ENCODE assay signal across 17 mouse cellular contexts in the genomic region with DNA sequence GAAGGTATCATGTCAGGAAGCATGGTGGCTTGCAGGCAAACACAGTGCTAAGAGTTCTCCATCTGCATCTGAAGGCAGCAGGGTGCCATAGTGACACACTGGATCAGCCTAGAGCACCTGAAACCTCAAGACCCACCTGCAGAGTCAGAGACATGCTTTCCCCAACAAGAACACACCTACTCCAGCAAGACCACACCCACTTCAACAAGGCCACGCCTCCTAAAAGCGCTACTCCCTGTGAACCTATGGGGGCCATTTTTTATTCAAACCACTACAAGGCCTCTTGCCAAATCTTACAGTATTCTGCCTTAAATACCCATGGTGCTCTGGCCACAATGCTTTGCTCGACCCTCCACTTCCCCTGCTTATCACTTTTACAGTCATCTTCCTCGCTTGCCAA. TPM values are rescaled to one million over a fixed set of nuclear protein-coding genes. Genes with fewer than 3 reads are reported as not detected.
A peak's percentile ranks its signal among the peaks of the same experiment; 100 is the strongest.
DNase-seq lines count a peak whose midpoint lies in the region; ATAC-seq and TF ChIP-seq lines count a peak whose summit lies in the region.
"Had no signal": no experiment of that assay in that cellular context is flagged by ENCODE, and none has a peak within 500 bp of the region (broad histone marks: within the 10 kb centered on the region; RNA-seq: fewer than 3 reads in every experiment).

No protein-coding gene starts in this region.

- no peak overlapping the region for H3K4me2 ChIP-seq in liver, embryonic 11.5 days
- H3K4me2 ChIP-seq in liver, postnatal 0 days (ENCODE audit: low read depth, low read length): no peak overlapping the region
- H3K4me2 ChIP-seq in intestine, postnatal 0 days (replicated peaks; ENCODE audit: low read depth): peak overlapping the region; percentile 39
- H3K4me2 ChIP-seq: forebrain, embryonic 12.5 days; heart, embryonic 13.5 days; hindbrain, embryonic 12.5 days; lung, embryonic 14.5 days had no signal

- no peak overlapping the region for H3K4me3 ChIP-seq in liver, embryonic 11.5 days (ENCODE audit: low read depth, low read length)
- H3K4me3 ChIP-seq in liver, postnatal 0 days (ENCODE audit: low read depth, low read length): no peak overlapping the region
- no peak overlapping the region for H3K4me3 ChIP-seq in intestine, postnatal 0 days (ENCODE audit: low read depth, low read length)
- H3K4me3 ChIP-seq: forebrain, embryonic 12.5 days; heart, embryonic 13.5 days; hindbrain, embryonic 12.5 days; megakaryocyte, embryonic 14.5 days had no signal

- H3K27ac ChIP-seq in liver, embryonic 11.5 days (ENCODE audit: low read depth, low read length): no peak overlapping the region
- H3K27ac ChIP-seq in liver, postnatal 0 days (ENCODE audit: low read depth): no peak overlapping the region
- no peak overlapping the region for H3K27ac ChIP-seq in intestine, postnatal 0 days (ENCODE audit: low read depth, low read length)
- H3K27ac ChIP-seq: forebrain, embryonic 12.5 days; heart, embryonic 13.5 days; hindbrain, embryonic 12.5 days had no signal

- TF ChIP-seq EP300 in liver, postnatal 0 days (IDR thresholded peaks at IDR 0.05; ENCODE audit: low read depth): no peak

- peak; percentile 41; the same call in 1 of the 2 replicates for ATAC-seq in liver, embryonic 11.5 days (replicated peaks; ENCODE audit: low FRiP score)
- no peak for ATAC-seq in liver, postnatal 0 days
- no peak for ATAC-seq in intestine, postnatal 0 days

- H3K4me1 ChIP-seq in liver, embryonic 11.5 days (replicated peaks; ENCODE audit: control insufficient read depth, insufficient read depth, low read length): no peaks in the 10 kb centered on the region
- no peaks in the 10 kb centered on the region for H3K4me1 ChIP-seq in liver, postnatal 0 days (ENCODE audit: insufficient read depth)
- H3K4me1 ChIP-seq in intestine, postnatal 0 days (replicated peaks; ENCODE audit: control insufficient read depth, insufficient read depth, low read length): no peaks in the 10 kb centered on the region
- H3K4me1 ChIP-seq: forebrain, embryonic 12.5 days; heart, embryonic 13.5 days; hindbrain, embryonic 12.5 days; megakaryocyte, embryonic 14.5 days had no signal

- no peak for DNase-seq in liver, embryonic 11.5 days (ENCODE audit: low spot score)
- DNase-seq in liver, postnatal 0 days: no peak
- peak; percentile 68 for DNase-seq in R1 (ENCODE audit: low read depth, low spot score)
- DNase-seq in thymus, postnatal 36 days: peak; percentile 18 to 35
- no peak for DNase-seq in layer of hippocampus, postnatal 10 days (ENCODE audit: low spot score in 2 of 2)
- DNase-seq in adrenal gland, postnatal 4 days (ENCODE audit: low spot score in 2 of 2): no peak
- DNase-seq in kidney, postnatal 14 days: no peak
- DNase-seq: adrenal gland, postnatal 10 days; cerebellum, adult 9-10 months; embryo, embryonic 11 days; lung, embryonic 14.5 days; spleen, adult 18-20 months had no signal

- no peak for TF ChIP-seq CTCF in liver, postnatal 0 days (IDR thresholded peaks at IDR 0.05; ENCODE audit: low read depth)
- no peak for TF ChIP-seq CTCF in intestine, postnatal 0 days (IDR thresholded peaks at IDR 0.05; ENCODE audit: low read depth)

- no peaks in the 10 kb centered on the region for H3K36me3 ChIP-seq in liver, embryonic 11.5 days (ENCODE audit: control insufficient read depth, insufficient read depth, low read length)
- no peaks in the 10 kb centered on the region for H3K36me3 ChIP-seq in liver, postnatal 0 days (replicated peaks; ENCODE audit: insufficient read depth, low read length)
- H3K36me3 ChIP-seq in intestine, postnatal 0 days (ENCODE audit: control insufficient read depth, insufficient read depth): no peaks in the 10 kb centered on the region
- H3K36me3 ChIP-seq: forebrain, embryonic 12.5 days; heart, embryonic 13.5 days; hindbrain, embryonic 12.5 days had no signal

- H3K27me3 ChIP-seq in liver, embryonic 11.5 days (replicated peaks; ENCODE audit: control insufficient read depth, insufficient read depth, low read length): no peaks in the 10 kb centered on the region
- no peaks in the 10 kb centered on the region for H3K27me3 ChIP-seq in liver, postnatal 0 days (ENCODE audit: insufficient read depth, low read length)
- no peaks in the 10 kb centered on the region for H3K27me3 ChIP-seq in intestine, postnatal 0 days (replicated peaks; ENCODE audit: control insufficient read depth, insufficient read depth, low read length)
- H3K27me3 ChIP-seq: forebrain, embryonic 12.5 days; heart, embryonic 13.5 days; hindbrain, embryonic 12.5 days; megakaryocyte, embryonic 14.5 days had no signal

- no peak overlapping the region for H3K9ac ChIP-seq in liver, embryonic 11.5 days (ENCODE audit: low read depth, low read length)
- no peak overlapping the region for H3K9ac ChIP-seq in liver, postnatal 0 days (replicated peaks)
- H3K9ac ChIP-seq in intestine, postnatal 0 days (ENCODE audit: low read depth, low read length): no peak overlapping the region
- H3K9ac ChIP-seq: forebrain, embryonic 12.5 days; heart, embryonic 13.5 days; hindbrain, embryonic 12.5 days; lung, embryonic 14.5 days had no signal

- WGBS in liver, embryonic 11.5 days: 42% methylated on average over 4 of the region's 4 CpGs
- WGBS in liver, postnatal 0 days (ENCODE audit: insufficient replicate concordance): 44% methylated on average over 4 of the region's 4 CpGs
- 36% methylated on average over 4 of the region's 4 CpGs for WGBS in intestine, postnatal 0 days

- H3K9me3 ChIP-seq in liver, embryonic 11.5 days (ENCODE audit: control insufficient read depth, low read length): no peaks in the 10 kb centered on the region
- H3K9me3 ChIP-seq in liver, postnatal 0 days (ENCODE audit: low read length): no peaks in the 10 kb centered on the region
- no peaks in the 10 kb centered on the region for H3K9me3 ChIP-seq in intestine, postnatal 0 days (ENCODE audit: control insufficient read depth)
- H3K9me3 ChIP-seq: forebrain, embryonic 12.5 days; heart, embryonic 13.5 days; hindbrain, embryonic 12.5 days; megakaryocyte, embryonic 14.5 days had no signal

RNA-seq across cellular contexts. Expression of a gene that starts 13.1 kb away (rescaled TPM):
- polyA plus RNA-seq in liver, embryonic 11.5 days (2014; fragmentation: Nextera tagmentation; extraction: Ambion mirVana): 7.8 and 9.9 TPM in 2 replicates
- 1.7 and 2.5 TPM in 2 replicates for polyA plus RNA-seq in liver, postnatal 0 days (2015; fragmentation: Nextera tagmentation; extraction: Ambion mirVana)
- 10.1 and 16.6 TPM in 2 replicates for polyA plus RNA-seq in intestine, postnatal 0 days (2015; fragmentation: Nextera tagmentation; extraction: Ambion mirVana)
- total RNA-seq in layer of hippocampus, postnatal 10 days (2021): 10 to 100 TPM; 47.8 to 54.7 TPM
- 10 to 100 TPM; 94.9 to 96.1 TPM for total RNA-seq in adrenal gland, postnatal 4 days (2021)

Comparison
In these comparisons a context has a peak if more than half of its experiments do, and no peak if none do; other contexts are left out.
1. DNase-seq: peak in R1 (single experiment) and thymus, postnatal 36 days (2 of 2); none in liver, embryonic 11.5 days (single experiment), liver, postnatal 0 days (single experiment), layer of hippocampus, postnatal 10 days (0 of 2), adrenal gland, postnatal 4 days (0 of 2) and kidney, postnatal 14 days (single experiment).